Mouse (Mus musculus) testis, adult 2 months (tissue): ENCODE measurements around the gene Sun3.

Source experiments
- CTCF ChIP-seq: fragments of 200-500 bp; IDR thresholded peaks from 2 replicates; pipeline ENCODE4 v1.5.1; 2012; ENCODE audit warnings: low read depth, mild to moderate bottlenecking, inconsistent platforms, low read length, moderate library complexity; ENCODE audit not compliant: control insufficient read depth, insufficient read depth, insufficient replicate concordance
- POLR2A ChIP-seq: fragments of 200-500 bp; IDR thresholded peaks from 2 replicates; pipeline ENCODE4 v1.6.1; 2012; ENCODE audit warnings: low read depth, mild to moderate bottlenecking, inconsistent platforms, low read length, moderate library complexity; ENCODE audit not compliant: control insufficient read depth

DNA sequence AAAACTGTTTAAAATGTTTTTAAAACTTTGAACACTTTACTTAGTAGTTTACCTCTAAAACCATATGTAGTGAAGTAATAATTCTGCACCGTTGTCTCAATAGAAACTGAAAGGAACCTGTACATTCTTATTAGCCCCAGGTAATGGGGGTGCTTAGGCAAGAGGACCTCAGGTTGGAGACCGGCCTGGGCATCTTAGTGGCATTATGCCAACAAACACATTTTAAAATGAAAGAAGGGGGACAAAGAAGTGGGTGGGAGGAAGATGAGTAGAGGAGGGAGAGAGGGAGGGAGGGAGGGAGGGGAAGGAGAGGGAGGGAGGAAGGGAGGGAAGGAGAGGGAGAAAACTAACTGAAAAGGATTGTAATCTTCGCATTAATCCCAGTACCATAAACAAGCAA lies 37.4 kb downstream of the Sun3 start:
- TF ChIP-seq CTCF: no peak
- no peak for TF ChIP-seq POLR2A
